Mouse (Mus musculus): ENCODE results near the gene Zbtb5. TPM values are rescaled to one million over a fixed set of nuclear protein-coding genes. Genes with fewer than 3 reads are reported as not detected.
"Not testable (repeated sequence)": the region's sequence is repeated elsewhere in the genome, so short reads cannot be mapped to it uniquely, and the experiment has no call there.

Gene Zbtb5
- polyA plus RNA-seq, 1 experiment, result 12.7 TPM

GRCm38 (mm10) chr4:44953041-44953440 is 59.2 kb downstream of the Zbtb5 start:
- Histone ChIP-seq H3K36me3 (ENCODE audit: control insufficient read depth, insufficient read depth, low read length) (no peaks in the 10 kb centered on the region), H3K27ac (ENCODE audit: insufficient read depth, low read length) (no peak overlapping the region), H3K4me1 (ENCODE audit: control insufficient read depth, insufficient read depth, insufficient read length) (no peaks in the 10 kb centered on the region), H3K27me3 (ENCODE audit: control insufficient read depth, insufficient read depth, low read length) (no peaks in the 10 kb centered on the region), H3K4me3 (ENCODE audit: extremely low read depth, insufficient read depth, insufficient read length) (no peak overlapping the region)
- DNase-seq (ENCODE audit: low read depth in 1 of 2, low spot score in 2 of 2), result no peak
- TF ChIP-seq CTCF (IDR thresholded peaks at IDR 0.05; ENCODE audit: extremely low read depth, insufficient read depth, insufficient read length, insufficient replicate concordance) (no peak), POLR2A (IDR thresholded peaks at IDR 0.05; ENCODE audit: low read depth, low read length) (no peak)
- WGBS, result 90% methylated on average over 9 of the region's 9 CpGs

- H3K27me3 ChIP-seq (ENCODE audit: control insufficient read depth, insufficient read depth, low read length), result no peaks in the 10 kb centered on the region
- no peak for DNase-seq (ENCODE audit: low read depth in 1 of 2, low spot score in 2 of 2)
- H3K4me1 ChIP-seq (ENCODE audit: control insufficient read depth, insufficient read depth, insufficient read length), result peaks cover 9% of the 10 kb centered on the region; the same call in 1 of the 2 replicates
- WGBS, result 95% methylated on average over 1 of the region's 1 CpGs
- no peaks in the 10 kb centered on the region for H3K36me3 ChIP-seq (ENCODE audit: control insufficient read depth, insufficient read depth, low read length)
- TF ChIP-seq CTCF (IDR thresholded peaks at IDR 0.05; ENCODE audit: extremely low read depth, insufficient read depth, insufficient read length, insufficient replicate concordance) (no peak), POLR2A (IDR thresholded peaks at IDR 0.05; ENCODE audit: low read depth, low read length) (no peak)
- no peak overlapping the region for H3K27ac ChIP-seq (ENCODE audit: insufficient read depth, low read length)
- H3K4me3 ChIP-seq (ENCODE audit: extremely low read depth, insufficient read depth, insufficient read length), result no peak overlapping the region
Measured at GRCm38 (mm10) chr4:44948314-44948713, 63.9 kb downstream of the Zbtb5 start.

GRCm38 (mm10) chr4:44947464-44947863 is 64.7 kb downstream of the Zbtb5 start:
- peaks cover 15% of the 10 kb centered on the region; the same call in 1 of the 2 replicates for H3K4me1 ChIP-seq (ENCODE audit: control insufficient read depth, insufficient read depth, insufficient read length)
- H3K36me3 ChIP-seq (ENCODE audit: control insufficient read depth, insufficient read depth, low read length), result no peaks in the 10 kb centered on the region
- H3K27me3 ChIP-seq (ENCODE audit: control insufficient read depth, insufficient read depth, low read length), result no peaks in the 10 kb centered on the region
- 90% methylated on average over 5 of the region's 5 CpGs for WGBS
- DNase-seq (ENCODE audit: low read depth in 1 of 2, low spot score in 2 of 2), result no peak
- H3K27ac ChIP-seq (ENCODE audit: insufficient read depth, low read length), result no peak overlapping the region
- TF ChIP-seq POLR2A (IDR thresholded peaks at IDR 0.05; ENCODE audit: low read depth, low read length) (no peak), CTCF (IDR thresholded peaks at IDR 0.05; ENCODE audit: extremely low read depth, insufficient read depth, insufficient read length, insufficient replicate concordance) (no peak)
- H3K4me3 ChIP-seq (ENCODE audit: extremely low read depth, insufficient read depth, insufficient read length), result no peak overlapping the region

- not testable (repeated sequence) for H3K27me3 ChIP-seq (ENCODE audit: control insufficient read depth, insufficient read depth, low read length); H3K4me3 ChIP-seq (ENCODE audit: extremely low read depth, insufficient read depth, insufficient read length); H3K27ac ChIP-seq (ENCODE audit: insufficient read depth, low read length); H3K36me3 ChIP-seq (ENCODE audit: control insufficient read depth, insufficient read depth, low read length); DNase-seq (ENCODE audit: low read depth in 1 of 2, low spot score in 2 of 2)
- peaks cover 24% of the 10 kb centered on the region; the same call in 1 of the 2 replicates for H3K4me1 ChIP-seq (ENCODE audit: control insufficient read depth, insufficient read depth, insufficient read length)
- WGBS, result 92% methylated on average over 2 of the region's 2 CpGs
Measured at GRCm38 (mm10) chr4:44946126-44946525, 66.1 kb downstream of the Zbtb5 start.

- Histone ChIP-seq H3K4me1 (ENCODE audit: control insufficient read depth, insufficient read depth, insufficient read length) (peaks cover 34% of the 10 kb centered on the region; the same call in 1 of the 2 replicates), H3K27ac (ENCODE audit: insufficient read depth, low read length) (peak overlapping the region; percentile 76), H3K4me3 (ENCODE audit: extremely low read depth, insufficient read depth, insufficient read length) (no peak overlapping the region), H3K36me3 (ENCODE audit: control insufficient read depth, insufficient read depth, low read length) (no peaks in the 10 kb centered on the region), H3K27me3 (ENCODE audit: control insufficient read depth, insufficient read depth, low read length) (no peaks in the 10 kb centered on the region)
- WGBS, result 17% methylated on average over 10 of the region's 10 CpGs
- DNase-seq (ENCODE audit: low read depth in 1 of 2, low spot score in 2 of 2), result no peak
- TF ChIP-seq CTCF (IDR thresholded peaks at IDR 0.05; ENCODE audit: extremely low read depth, insufficient read depth, insufficient read length, insufficient replicate concordance), result no peak
- no peak for TF ChIP-seq POLR2A (IDR thresholded peaks at IDR 0.05; ENCODE audit: low read depth, low read length)
Measured at GRCm38 (mm10) chr4:44944426-44945075, 67.7 kb downstream of the Zbtb5 start.

GRCm38 (mm10) chr4:44943480-44943879 is 68.7 kb downstream of the Zbtb5 start:
- H3K27ac ChIP-seq (ENCODE audit: insufficient read depth, low read length), result peak overlapping the region; percentile 38
- peaks cover 41% of the 10 kb centered on the region; the same call in 1 of the 2 replicates for H3K4me1 ChIP-seq (ENCODE audit: control insufficient read depth, insufficient read depth, insufficient read length)

GRCm38 (mm10) chr4:44942237-44942636 is 70.0 kb downstream of the Zbtb5 start:
- no peaks in the 10 kb centered on the region for H3K36me3 ChIP-seq (ENCODE audit: control insufficient read depth, insufficient read depth, low read length)
- 12% methylated on average over 1 of the region's 1 CpGs for WGBS
- no peak for DNase-seq (ENCODE audit: low read depth in 1 of 2, low spot score in 2 of 2)
- no peak overlapping the region for H3K4me3 ChIP-seq (ENCODE audit: extremely low read depth, insufficient read depth, insufficient read length)
- H3K4me1 ChIP-seq (ENCODE audit: control insufficient read depth, insufficient read depth, insufficient read length), result peaks cover 41% of the 10 kb centered on the region; the same call in 1 of the 2 replicates
- TF ChIP-seq CTCF (IDR thresholded peaks at IDR 0.05; ENCODE audit: extremely low read depth, insufficient read depth, insufficient read length, insufficient replicate concordance), result no peak
- no peak for TF ChIP-seq POLR2A (IDR thresholded peaks at IDR 0.05; ENCODE audit: low read depth, low read length)
- H3K27ac ChIP-seq (ENCODE audit: insufficient read depth, low read length), result peak overlapping the region; percentile 56; the same call in 1 of the 2 replicates
- H3K27me3 ChIP-seq (ENCODE audit: control insufficient read depth, insufficient read depth, low read length), result no peaks in the 10 kb centered on the region

More at GRCm38 (mm10) chr4:44943480-44943879, 68.7 kb downstream of the Zbtb5 start:
- no peak for TF ChIP-seq POLR2A (IDR thresholded peaks at IDR 0.05; ENCODE audit: low read depth, low read length)
- TF ChIP-seq CTCF (IDR thresholded peaks at IDR 0.05; ENCODE audit: extremely low read depth, insufficient read depth, insufficient read length, insufficient replicate concordance), result no peak
- Histone ChIP-seq H3K27me3 (ENCODE audit: control insufficient read depth, insufficient read depth, low read length) (no peaks in the 10 kb centered on the region), H3K4me3 (ENCODE audit: extremely low read depth, insufficient read depth, insufficient read length) (no peak overlapping the region), H3K36me3 (ENCODE audit: control insufficient read depth, insufficient read depth, low read length) (no peaks in the 10 kb centered on the region)
- WGBS, result 53% methylated on average over 6 of the region's 6 CpGs
- DNase-seq (ENCODE audit: low read depth in 1 of 2, low spot score in 2 of 2), result no peak

Other genes starting within 250 kb of the Zbtb5 start
- 27.7 and 30.3 TPM in 2 replicates for gene Grhpr, start 31.0 kb downstream of the Zbtb5 start, polyA plus RNA-seq (2012; rRNA removed)
- gene Polr1e, start 6.2 kb upstream of the Zbtb5 start, polyA plus RNA-seq (2012; rRNA removed), result 7.2 and 9.2 TPM in 2 replicates
- 5.2 and 6.6 TPM in 2 replicates for gene Fbxo10, start 72.2 kb upstream of the Zbtb5 start, polyA plus RNA-seq (2012; rRNA removed)
- 39.7 and 44.4 TPM in 2 replicates for gene Tomm5, start 95.7 kb upstream of the Zbtb5 start, polyA plus RNA-seq (2012; rRNA removed)
- 0.02 and 0.05 TPM in 2 replicates for gene Frmpd1, start 172.5 kb upstream of the Zbtb5 start, polyA plus RNA-seq (2012; rRNA removed)